Mouse (Mus musculus) kidney, adult 2 months (tissue): ENCODE measurements around the gene Dab2ip. TPM values are rescaled to one million over a fixed set of nuclear protein-coding genes. Genes with fewer than 3 reads are reported as not detected.

Experiments used
- DNase-seq: peaks from one replicate; pipeline ENCODE4 v3.0.0; 2021
- H3K27ac ChIP-seq: fragments of 200-500 bp; 2 replicates; pipeline ENCODE4 v1.5.1; 2012; ENCODE audit warnings: low read depth, low read length, control low read depth, inconsistent platforms; ENCODE audit not compliant: insufficient read depth
- H3K27me3 ChIP-seq: fragments of 200-500 bp; replicated peaks from 2 replicates; pipeline ENCODE4 v1.6.1; 2012; ENCODE audit warnings: mild to moderate bottlenecking, moderate library complexity, low read length, inconsistent platforms; ENCODE audit not compliant: control insufficient read depth, insufficient read depth
- H3K36me3 ChIP-seq: fragments of 200-500 bp; 2 replicates; pipeline ENCODE4 v1.6.1; 2012; ENCODE audit warnings: mild to moderate bottlenecking, moderate library complexity, low read length, inconsistent platforms; ENCODE audit not compliant: control insufficient read depth, insufficient read depth
- H3K4me1 ChIP-seq: fragments of 200-500 bp; 2 replicates; pipeline ENCODE4 v1.6.1; 2011; ENCODE audit warnings: low read length; ENCODE audit not compliant: control insufficient read depth, insufficient read depth
- H3K4me3 ChIP-seq: fragments of 200-500 bp; 2 replicates; pipeline ENCODE4 v1.5.1; 2011; ENCODE audit warnings: mild to moderate bottlenecking, low read depth, low read length, control low read depth; ENCODE audit not compliant: insufficient read depth
- CTCF ChIP-seq: fragments of 200-500 bp; conservative IDR thresholded peaks from 2 replicates; pipeline ENCODE4 v1.5.1; 2011; ENCODE audit warnings: low read depth, mild to moderate bottlenecking, control low read depth, low read length, moderate library complexity, mixed read lengths; ENCODE audit not compliant: insufficient read depth, insufficient read length
- POLR2A ChIP-seq: fragments of 200-500 bp; IDR thresholded peaks from one replicate; pipeline ENCODE4 v1.6.1; 2011; ENCODE audit warnings: low read depth, low read length, control low read depth
- WGBS: fragments of 180-500 bp; shearing (Covaris S2); methylation state at CpG from one replicate; pipeline ENCODE4 v1.1.7; 2018; 5-methylcytosine and 5-hydroxymethylcytosine counted together
- polyA plus RNA-seq: library from polyadenylated mRNA; depleted of rRNA; stranded (reverse); fragments of >200 nt; gene quantifications from 2 replicates; pipeline ENCODE4 v1.2.3, GENCODE M21; 2012; rRNA removed

Gene Dab2ip
- polyA plus RNA-seq, 1 experiment, result 32.9 TPM

DNA sequence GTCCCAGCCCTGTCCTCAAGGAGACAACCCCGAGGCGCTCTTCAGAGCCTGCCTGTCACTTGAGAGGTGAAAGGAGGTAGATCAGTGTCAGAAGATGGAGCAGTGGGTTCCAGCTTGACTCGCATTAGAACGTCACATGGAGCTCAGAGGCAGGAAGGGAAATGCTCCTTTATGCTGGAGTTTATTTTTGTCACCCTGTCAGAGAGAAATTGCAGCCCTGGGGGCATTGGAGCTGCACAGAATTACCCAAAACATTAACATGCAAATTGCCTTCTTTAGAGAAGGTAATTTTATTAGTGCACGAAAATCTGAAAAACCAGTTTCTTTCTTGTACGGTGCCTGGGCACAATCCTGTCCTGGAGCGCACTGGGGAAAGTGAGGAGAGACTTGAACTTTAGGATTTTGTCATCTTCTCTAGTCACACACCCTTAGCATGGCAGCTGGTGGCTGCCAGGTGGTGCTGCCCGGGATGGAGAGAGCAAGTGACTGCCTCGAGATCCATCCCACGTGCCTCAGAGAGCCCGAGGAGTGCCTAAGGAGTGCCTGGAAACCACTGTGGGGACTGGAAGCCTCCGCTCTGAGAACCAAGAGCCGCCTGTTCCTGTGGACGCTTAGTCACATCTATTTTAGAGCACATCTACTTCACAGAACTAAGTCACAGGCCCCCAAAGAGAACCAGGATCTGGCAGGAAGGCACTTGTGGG, 209.9 kb downstream of the Dab2ip start:
- H3K27me3 ChIP-seq, result no peaks in the 10 kb centered on the region
- H3K4me1 ChIP-seq, result no peaks in the 10 kb centered on the region
- peak; percentile 50 for DNase-seq
- no peak overlapping the region for H3K4me3 ChIP-seq
- WGBS, result 51% methylated on average over 14 of the region's 14 CpGs
- H3K27ac ChIP-seq, result no peak overlapping the region
- H3K36me3 ChIP-seq, result no peaks in the 10 kb centered on the region
- TF ChIP-seq POLR2A, result no peak
- no peak for TF ChIP-seq CTCF

DNA sequence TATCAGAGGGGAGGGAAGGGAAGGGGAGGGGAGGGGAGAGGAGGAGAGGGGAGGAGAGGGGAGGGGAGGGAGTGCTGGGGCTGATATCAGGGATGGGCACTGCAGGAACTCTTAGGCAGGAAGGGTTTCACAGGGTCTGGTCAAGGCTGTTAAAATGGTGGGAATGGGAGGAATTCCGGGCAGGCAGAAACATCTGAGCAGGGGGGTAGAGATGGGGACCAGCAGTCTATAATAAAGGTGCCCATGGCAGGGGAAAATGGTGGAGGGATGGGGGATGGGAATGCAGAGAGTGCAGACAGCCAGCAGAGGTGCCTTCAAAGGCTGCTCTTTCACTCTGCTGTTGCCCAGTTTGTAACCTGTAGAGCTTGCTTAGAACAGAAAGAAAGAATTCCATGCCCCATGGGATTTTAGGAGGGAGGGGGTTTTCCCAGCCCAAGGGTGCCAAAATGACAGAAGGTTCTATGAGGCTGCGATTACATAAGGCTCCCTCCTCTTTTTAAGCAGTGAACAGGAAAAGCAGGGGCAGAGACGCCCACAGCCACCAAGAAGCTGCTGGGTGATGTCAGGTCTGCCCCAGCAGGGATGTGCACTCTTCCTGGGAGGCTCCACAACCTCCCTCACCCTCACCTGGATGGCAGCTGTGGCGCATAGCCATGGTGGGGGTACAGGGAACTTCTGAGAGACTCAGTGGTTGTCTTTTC, 210.6 kb downstream of the Dab2ip start:
- Histone ChIP-seq H3K27me3 (no peaks in the 10 kb centered on the region), H3K27ac (no peak overlapping the region), H3K36me3 (no peaks in the 10 kb centered on the region), H3K4me1 (no peaks in the 10 kb centered on the region), H3K4me3 (no peak overlapping the region)
- WGBS, result 55% methylated on average over 4 of the region's 4 CpGs
- no peak for DNase-seq
- no peak for TF ChIP-seq POLR2A
- TF ChIP-seq CTCF, result no peak

DNA sequence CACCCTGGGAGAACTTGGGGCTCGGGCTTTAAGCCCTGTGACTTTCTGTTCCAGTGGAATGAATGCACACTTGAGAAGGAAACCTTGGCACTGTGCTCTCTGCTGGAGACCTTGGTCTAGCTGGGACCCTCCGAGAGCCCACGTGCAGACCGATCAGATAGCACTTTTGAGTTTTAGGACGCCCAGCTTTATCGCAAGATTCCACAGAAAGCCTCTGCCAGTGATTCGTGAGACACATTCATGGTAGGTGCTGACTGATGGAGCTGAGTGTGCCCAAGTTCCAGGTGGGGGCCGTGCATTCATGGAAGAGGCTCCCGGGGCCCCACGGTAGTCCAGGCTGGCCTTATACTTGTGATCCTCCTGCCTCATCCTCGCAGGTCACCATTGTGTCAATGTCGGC, 211.3 kb downstream of the Dab2ip start:
- no peaks in the 10 kb centered on the region for H3K36me3 ChIP-seq
- no peak overlapping the region for H3K4me3 ChIP-seq
- no peak for TF ChIP-seq CTCF
- no peak for TF ChIP-seq POLR2A
- DNase-seq, result no peak
- H3K4me1 ChIP-seq, result no peaks in the 10 kb centered on the region
- no peaks in the 10 kb centered on the region for H3K27me3 ChIP-seq
- WGBS, result 94% methylated on average over 12 of the region's 12 CpGs
- no peak overlapping the region for H3K27ac ChIP-seq

GRCm38 (mm10) chr2:35770541-35770940, 212.5 kb downstream of the Dab2ip start:
- TF ChIP-seq POLR2A (no peak), CTCF (no peak)
- H3K4me1 ChIP-seq, result no peaks in the 10 kb centered on the region
- WGBS, result 95% methylated on average over 2 of the region's 2 CpGs
- H3K36me3 ChIP-seq, result no peaks in the 10 kb centered on the region
- no peak for DNase-seq
- no peak overlapping the region for H3K27ac ChIP-seq
- no peak overlapping the region for H3K4me3 ChIP-seq
- no peaks in the 10 kb centered on the region for H3K27me3 ChIP-seq

DNA sequence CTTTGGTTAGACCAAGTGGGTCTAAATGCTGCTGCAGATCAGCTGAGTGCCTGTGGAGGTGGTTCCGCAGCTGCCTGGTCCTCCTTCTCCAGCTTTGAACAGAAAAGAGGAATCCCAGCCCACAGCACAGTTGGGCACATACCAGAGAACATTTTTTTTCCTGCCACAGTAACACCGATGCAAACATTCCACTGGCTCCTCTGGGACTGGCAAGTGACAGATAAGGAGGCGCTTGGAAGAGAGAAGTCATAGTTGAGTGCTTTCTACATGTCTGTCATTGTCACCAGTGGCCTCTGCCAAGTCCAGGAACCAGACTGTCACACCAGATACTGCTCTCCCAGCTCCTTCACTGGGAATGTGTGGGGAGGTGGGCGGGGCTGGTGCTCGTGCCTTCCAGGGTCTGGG, 217.6 kb downstream of the Dab2ip start:
- TF ChIP-seq POLR2A (no peak), CTCF (no peak)
- no peaks in the 10 kb centered on the region for H3K4me1 ChIP-seq
- no peak overlapping the region for H3K27ac ChIP-seq
- no peaks in the 10 kb centered on the region for H3K27me3 ChIP-seq
- H3K36me3 ChIP-seq, result no peaks in the 10 kb centered on the region
- H3K4me3 ChIP-seq, result no peak overlapping the region
- 56% methylated on average over 5 of the region's 5 CpGs for WGBS
- no peak for DNase-seq

DNA sequence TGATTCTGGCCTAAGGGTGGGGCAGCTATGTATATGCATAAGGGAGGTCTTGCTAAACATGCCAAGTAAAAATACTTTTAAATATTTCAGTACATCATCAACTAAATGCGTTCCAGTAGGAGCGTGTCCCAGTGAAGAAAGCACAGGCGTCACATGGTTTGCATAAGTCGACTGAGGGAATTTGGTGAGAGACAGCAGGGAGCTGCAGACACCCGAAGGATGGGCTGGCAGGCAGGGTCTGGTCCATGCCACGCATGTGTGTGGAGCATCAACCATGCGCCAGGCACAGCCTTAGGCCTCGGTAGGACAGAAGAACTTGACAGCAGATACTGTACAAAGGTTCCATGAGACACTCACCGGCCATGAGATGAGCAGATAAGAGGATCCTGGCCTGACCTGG, 218.9 kb downstream of the Dab2ip start:
- WGBS, result 91% methylated on average over 9 of the region's 9 CpGs
- no peak for DNase-seq
- Histone ChIP-seq H3K4me1 (no peaks in the 10 kb centered on the region), H3K4me3 (no peak overlapping the region), H3K27me3 (no peaks in the 10 kb centered on the region), H3K27ac (no peak overlapping the region), H3K36me3 (no peaks in the 10 kb centered on the region)
- no peak for TF ChIP-seq CTCF
- TF ChIP-seq POLR2A, result no peak

DNA sequence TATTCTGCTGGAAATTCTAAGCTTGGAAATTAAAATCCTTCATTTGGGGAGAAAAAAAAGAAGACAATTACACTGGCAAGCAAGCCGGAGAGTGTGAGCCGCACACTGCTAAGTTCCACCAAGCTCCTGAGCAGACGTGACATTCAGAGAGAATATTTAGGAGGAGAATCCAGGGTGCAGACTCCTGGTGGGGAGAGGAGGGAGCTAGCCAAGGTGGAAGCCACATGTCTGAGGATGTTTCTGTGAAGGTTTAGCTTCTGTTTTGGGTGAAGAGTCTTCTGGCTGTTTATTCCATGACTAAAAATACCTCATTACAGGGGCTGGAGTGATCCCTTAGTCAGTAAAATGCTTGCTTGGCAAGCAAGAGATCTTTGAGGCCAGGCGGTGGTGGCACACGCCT, 221.2 kb downstream of the Dab2ip start:
- H3K27me3 ChIP-seq, result no peaks in the 10 kb centered on the region
- no peak overlapping the region for H3K27ac ChIP-seq
- H3K4me1 ChIP-seq, result no peaks in the 10 kb centered on the region
- H3K36me3 ChIP-seq, result no peaks in the 10 kb centered on the region
- DNase-seq, result no peak
- TF ChIP-seq POLR2A (no peak), CTCF (no peak)
- H3K4me3 ChIP-seq, result no peak overlapping the region
- WGBS, result 88% methylated on average over 5 of the region's 5 CpGs

Other genes with a start within 250 kb of the Dab2ip start
- 16.0 and 18.8 TPM in 2 replicates for gene Stom, start 221.3 kb upstream of the Dab2ip start, polyA plus RNA-seq
- gene 4930568D16Rik, start 190.5 kb upstream of the Dab2ip start, polyA plus RNA-seq, result not detected in 2 replicates
- not detected in 2 replicates for gene 4930402F06Rik, start 161.1 kb upstream of the Dab2ip start, polyA plus RNA-seq
- 4.6 and 6.1 TPM in 2 replicates for gene Ggta1, start 95.0 kb upstream of the Dab2ip start, polyA plus RNA-seq